Mouse (Mus musculus): ENCODE measurements at regions not wholly inside any gene's neighbourhood (a gene's known extent, or its start where the extent isn't known, plus 50 kb on each side); places are given as distances from the start of the nearest gene placed in this dataset.

GRCm38 (mm10) chr10:99811430-99811829, 52.0 kb upstream of the Csl start:
- Histone ChIP-seq H3K4me3 (replicated peaks) (no peak overlapping the region), H3K27me3 (replicated peaks) (no peaks in the 10 kb centered on the region), H3K9me3 (no peaks in the 10 kb centered on the region; the same call in 1 of the 2 replicates), H3K4me1 (no peaks in the 10 kb centered on the region), H3K36me3 (replicated peaks; ENCODE audit: low read length) (no peaks in the 10 kb centered on the region)
- TF ChIP-seq FLI1 (IDR thresholded peaks at IDR 0.05; ENCODE audit: low read length) (no peak), GATA1 (IDR thresholded peaks at IDR 0.05; ENCODE audit: borderline replicate concordance, low read length) (no peak)

Data from megakaryocyte, embryonic 14.5 days (primary cell).